Mouse (Mus musculus) left cerebral cortex, adult 8-10 months (tissue): ENCODE data around the gene Sytl4. TPM values are rescaled to one million over a fixed set of nuclear protein-coding genes. Genes with fewer than 3 reads are reported as not detected.

Source experiments
- total RNA-seq, 4 experiments: library from RNA; stranded (reverse); gene quantifications; 2 replicates each; pipeline ENCODE4 v1.2.4; 2022

Gene Sytl4
- total RNA-seq, 4 experiments from 2014 or later, result 0.59 to 2.3 (median 1.2) TPM

Other genes starting within 250 kb of the Sytl4 start
- 1 to 10 TPM in 1 of 4 experiments, under 1 TPM in 2, not detected in 1; 0.41 to 1.2 (median 0.54) TPM for gene Tnmd, start 130.8 kb downstream of the Sytl4 start, total RNA-seq
- 10 to 100 TPM; 13.9 to 17.4 (median 15.4) TPM for gene Tspan6, start 83.4 kb downstream of the Sytl4 start, total RNA-seq
- 1 to 10 TPM in 3 of 4 experiments, under 1 TPM in 1; 0.81 to 1.8 (median 1.4) TPM for gene Srpx2, start 73.4 kb downstream of the Sytl4 start, total RNA-seq
- 100 to 1,000 TPM in 3 of 4 experiments, 10 to 100 TPM in 1; 97.8 to 122 (median 107) TPM for gene Cstf2, start 77.4 kb upstream of the Sytl4 start, total RNA-seq
- 1 to 10 TPM; 1.5 to 2.9 (median 2.6) TPM for gene Xkrx, start 180.3 kb upstream of the Sytl4 start, total RNA-seq
- not detected for gene Arl13a, start 205.7 kb upstream of the Sytl4 start, total RNA-seq
- under 1 TPM in 1 of 4 experiments, not detected in 3; 0.28 TPM for gene Nox1, start 240.1 kb upstream of the Sytl4 start, total RNA-seq